Mouse (Mus musculus): ENCODE data around the gene Zfp692. TPM values are rescaled to one million over a fixed set of nuclear protein-coding genes. Genes with fewer than 3 reads are reported as not detected.
"Not testable (repeated sequence)": the region's sequence is repeated elsewhere in the genome, so short reads cannot be mapped to it uniquely, and the experiment has no call there.

The Zfp692 gene
- total RNA-seq, 2 experiments from 2014 or later: 6.9 to 13.1 TPM

DNA sequence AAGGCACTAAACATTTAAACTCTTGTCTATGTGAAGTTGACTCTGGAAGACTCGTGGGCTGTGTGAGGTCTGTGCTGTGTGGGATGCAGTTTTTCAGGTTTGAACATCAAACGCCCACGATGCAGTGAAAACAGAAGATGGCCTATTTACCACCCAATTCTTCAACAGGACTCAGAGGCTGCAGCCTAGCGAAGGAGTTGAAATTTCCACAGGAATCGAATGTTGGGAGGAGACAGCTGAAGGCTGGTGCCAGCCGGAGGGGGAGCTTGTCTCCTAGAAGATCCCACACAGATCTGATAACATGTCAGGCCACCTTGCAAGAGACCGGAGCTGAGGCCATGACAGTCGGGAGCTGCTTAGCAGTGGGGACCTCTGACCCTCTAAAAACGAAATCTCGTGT lies 47.6 kb downstream of the Zfp692 start:
- DNase-seq: no peak

GRCm38 (mm10) chr11:58354927-58355326 lies 48.1 kb downstream of the Zfp692 start:
- no peak for DNase-seq

- DNase-seq: no peak
Measured at GRCm38 (mm10) chr11:58357042-58357441, 50.2 kb downstream of the Zfp692 start.

DNA sequence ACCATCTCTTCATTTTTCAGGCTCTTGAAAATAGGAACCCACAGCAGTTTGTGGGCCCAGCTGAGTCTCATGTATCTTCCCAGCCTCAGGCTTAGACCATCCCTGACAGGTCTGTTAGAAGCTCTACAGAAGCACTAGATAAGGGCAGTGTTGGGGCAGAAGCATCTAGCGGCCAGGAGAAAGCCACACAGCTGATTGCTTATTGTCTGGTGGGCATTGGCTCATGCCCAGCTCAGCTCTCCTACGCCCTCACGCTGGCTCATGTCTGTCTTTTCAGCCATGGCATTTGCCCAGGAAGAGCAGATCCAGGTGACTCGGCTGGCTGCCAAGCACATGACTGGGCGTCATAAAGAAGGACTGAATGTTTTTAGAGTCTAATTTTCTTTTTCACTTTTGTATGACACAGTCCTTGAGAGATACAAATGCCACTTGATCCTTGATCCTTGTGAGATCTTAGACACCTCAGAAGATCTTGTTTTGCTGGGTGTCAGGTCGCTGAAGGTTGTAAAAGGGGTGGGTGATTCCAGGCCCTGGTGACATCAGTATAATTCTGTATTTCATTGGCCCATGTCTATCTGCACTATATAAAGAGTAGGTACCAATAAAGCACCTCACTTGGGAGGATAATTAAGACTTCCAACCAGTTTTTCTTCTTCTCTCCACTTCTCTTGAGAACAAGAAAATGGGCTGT lies 51.1 kb downstream of the Zfp692 start:
- no peak for DNase-seq

GRCm38 (mm10) chr11:58362562-58362961 lies 55.7 kb downstream of the Zfp692 start:
- DNase-seq: not testable (repeated sequence)

Other genes starting within 250 kb of the Zfp692 start
- gene Gm12248, start 213.9 kb upstream of the Zfp692 start, total RNA-seq (2021): not detected
- gene Cnot8, start 202.9 kb upstream of the Zfp692 start, total RNA-seq (2021): 10 to 100 TPM; 42.9 to 49.3 TPM
- 10 to 100 TPM; 16.5 to 19.1 TPM for gene Gemin5, start 138.5 kb upstream of the Zfp692 start, total RNA-seq (2021)
- 10 to 100 TPM; 68.8 to 70.9 TPM for gene Mrpl22, start 135.4 kb upstream of the Zfp692 start, total RNA-seq (2021)
- gene Igtp, start 107.5 kb upstream of the Zfp692 start, total RNA-seq (2021): 1 to 10 TPM; 7.7 to 8.4 TPM
- 1 to 10 TPM; 8.8 to 9.8 TPM for gene Irgm2, start 107.5 kb upstream of the Zfp692 start, total RNA-seq (2021)
- gene 4930438A08Rik, start 32.3 kb upstream of the Zfp692 start, total RNA-seq (2021): under 1 TPM; 0.21 to 0.36 TPM
- 10 to 100 TPM; 50.9 to 60.2 TPM for gene Zfp672, start 23.3 kb downstream of the Zfp692 start, total RNA-seq (2021)
- 10 to 100 TPM; 36.6 to 46.1 TPM for gene Sh3bp5l, start 23.7 kb downstream of the Zfp692 start, total RNA-seq (2021)
- gene Lypd8, start 72.0 kb downstream of the Zfp692 start, total RNA-seq (2021): not detected
- gene 1810065E05Rik, start 114.0 kb downstream of the Zfp692 start, total RNA-seq (2021): not detected
- gene Gm12253, start 125.5 kb downstream of the Zfp692 start, total RNA-seq (2021): not detected
- not detected for gene Lypd9, start 145.9 kb downstream of the Zfp692 start, total RNA-seq (2021)
- gene Olfr30, start 155.2 kb downstream of the Zfp692 start, total RNA-seq (2021): not detected
- not detected for gene Olfr332, start 185.5 kb downstream of the Zfp692 start, total RNA-seq (2021)
- not detected for gene Olfr331, start 195.5 kb downstream of the Zfp692 start, total RNA-seq (2021)
- not detected for gene Olfr330, start 227.8 kb downstream of the Zfp692 start, total RNA-seq (2021)
- not detected for gene Olfr329-ps, start 239.4 kb downstream of the Zfp692 start, total RNA-seq (2021)
- not detected for gene Olfr328, start 248.6 kb downstream of the Zfp692 start, total RNA-seq (2021)

Measured in adrenal gland, postnatal 10 days (tissue).